Comparison of ENCODE assay signal across 8 mouse cellular contexts in the genomic region with DNA sequence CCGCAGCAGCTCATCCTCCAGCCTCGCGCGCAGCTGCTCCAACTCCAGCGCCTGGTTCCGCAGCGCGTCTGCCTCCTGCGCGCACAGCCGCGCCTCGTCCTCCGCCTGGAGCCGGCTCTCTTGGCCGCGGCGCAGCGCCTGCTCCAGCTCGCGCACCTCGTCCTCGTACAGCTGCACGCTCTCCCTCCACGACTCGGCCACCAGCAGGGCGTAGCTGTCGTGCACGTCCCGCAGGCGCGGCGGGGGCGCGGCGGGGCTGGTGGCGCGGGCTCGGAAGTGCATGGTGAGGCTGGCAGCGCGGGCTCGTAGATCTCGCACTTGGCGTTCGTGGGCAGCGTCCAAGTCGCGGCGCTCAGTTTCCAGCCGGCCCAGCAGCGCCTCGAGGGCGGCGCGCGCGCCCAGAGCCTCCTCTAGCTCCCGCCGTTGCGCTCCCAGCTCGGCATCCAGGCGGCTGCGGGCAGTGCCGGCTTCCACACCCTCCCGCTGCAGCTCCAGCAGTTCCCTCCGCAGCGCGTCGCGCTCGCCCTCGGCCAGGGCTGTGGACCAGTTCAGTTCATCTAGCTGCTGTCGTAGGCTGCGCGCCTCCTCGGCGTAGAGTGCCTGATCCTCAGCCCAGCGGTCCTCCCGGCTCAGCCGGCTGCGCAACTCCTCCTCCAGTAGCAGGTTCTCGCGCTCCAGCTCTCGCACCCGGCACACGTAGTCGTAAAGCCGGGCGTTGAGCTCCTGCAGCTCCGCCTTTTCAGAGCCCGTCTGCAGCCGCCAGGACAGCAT. TPM values are rescaled to one million over a fixed set of nuclear protein-coding genes. Genes with fewer than 3 reads are reported as not detected.
DNase-seq lines count a peak whose midpoint lies in the region; ATAC-seq and TF ChIP-seq lines count a peak whose summit lies in the region.

No protein-coding gene starts in this region.

- 3% methylated on average over 76 of the region's 92 CpGs for WGBS in forebrain, postnatal 0 days
- under 1% methylated on average over 76 of the region's 92 CpGs for WGBS in hindbrain, embryonic 16.5 days

- peak overlapping the region; percentile 89 for H3K4me2 ChIP-seq in forebrain, postnatal 0 days (ENCODE audit: low read depth)
- H3K4me2 ChIP-seq in hindbrain, embryonic 16.5 days (ENCODE audit: low read length) = peak overlapping the region; percentile 97

- intact Hi-C loops in left cerebral cortex, postnatal 14 days (cut with DNase I) = loop anchor here (1.0 to 5.0 kb wide), 2 partner anchors 47 to 87 kb away; no protein-coding TSS in a partner anchor

- H3K36me3 ChIP-seq in forebrain, postnatal 0 days (ENCODE audit: insufficient read depth) = no peaks in the 10 kb centered on the region
- H3K36me3 ChIP-seq in hindbrain, embryonic 16.5 days (ENCODE audit: control insufficient read depth, insufficient read depth, low read length) = no peaks in the 10 kb centered on the region

- no peaks in the 10 kb centered on the region for H3K27me3 ChIP-seq in forebrain, postnatal 0 days (ENCODE audit: insufficient read depth, low read length)
- H3K27me3 ChIP-seq in hindbrain, embryonic 16.5 days (replicated peaks; ENCODE audit: control insufficient read depth, insufficient read depth, low read length) = peaks cover 9% of the 10 kb centered on the region

- H3K9me3 ChIP-seq in forebrain, postnatal 0 days (ENCODE audit: low read length) = no peaks in the 10 kb centered on the region
- no peaks in the 10 kb centered on the region for H3K9me3 ChIP-seq in hindbrain, embryonic 16.5 days (ENCODE audit: control insufficient read depth, low read length)

- no peaks in the 10 kb centered on the region for H3K4me1 ChIP-seq in forebrain, postnatal 0 days (ENCODE audit: insufficient read depth)
- peaks cover 6% of the 10 kb centered on the region for H3K4me1 ChIP-seq in hindbrain, embryonic 16.5 days (ENCODE audit: control insufficient read depth, insufficient read depth, low read depth, low read length)

- H3K27ac ChIP-seq in forebrain, postnatal 0 days (ENCODE audit: low read depth, low read length) = peak overlapping the region; percentile 70
- peak overlapping the region; percentile 80 for H3K27ac ChIP-seq in hindbrain, embryonic 16.5 days (ENCODE audit: low read depth, low read length)

- TF ChIP-seq CTCF in forebrain, postnatal 0 days (IDR thresholded peaks at IDR 0.05; ENCODE audit: low read depth) = 0 out of 2 replicates have a peak, but pooled peaks have one; percentile 28

- peak; percentile 62 for ATAC-seq in cerebellum, adult (ENCODE audit: insufficient number of reproducible peaks, low FRiP score, low TSS enrichment)
- peak; percentile 76 for ATAC-seq in forebrain, postnatal 0 days
- ATAC-seq in hindbrain, embryonic 16.5 days = peak; percentile 81
- peak; percentile 59 for ATAC-seq in megakaryocyte progenitor cell, adult 5-6 weeks (replicated peaks; ENCODE audit: poor library complexity)

- no peak for DNase-seq in cerebellum, postnatal 25 days
- peak; percentile 81 for DNase-seq in brain, adult 2 months (ENCODE audit: low read depth, low spot score)
- DNase-seq in forebrain, postnatal 0 days = peak; percentile 80
- DNase-seq in left cerebral cortex, postnatal 14 days (ENCODE audit: low spot score in 2 of 2) = peak; percentile 74 to 83
- DNase-seq in skeletal muscle tissue, adult 2 months (ENCODE audit: low read depth, low spot score) = peak; percentile 68

- H3K4me3 ChIP-seq in forebrain, postnatal 0 days (ENCODE audit: low read depth, low read length) = peak overlapping the region; percentile 61
- peak overlapping the region; percentile 68 for H3K4me3 ChIP-seq in hindbrain, embryonic 16.5 days (ENCODE audit: low read length)

- H3K9ac ChIP-seq in forebrain, postnatal 0 days = peak overlapping the region; percentile 66
- peak overlapping the region; percentile 76 for H3K9ac ChIP-seq in hindbrain, embryonic 16.5 days (ENCODE audit: low read depth, low read length)

RNA-seq across cellular contexts. Expression of gene Synm, which starts 0.5 kb away (rescaled TPM):
- 10.7 and 10.9 TPM in 2 replicates for total RNA-seq in forebrain, postnatal 0 days (2014; rRNA removed)
- polyA plus RNA-seq in forebrain, postnatal 0 days (2015; fragmentation: Nextera tagmentation; extraction: Ambion mirVana) = 3.8 and 7.0 TPM in 2 replicates
- 6.0 and 7.1 TPM in 2 replicates for polyA plus RNA-seq in hindbrain, embryonic 16.5 days (2015; fragmentation: Nextera tagmentation; extraction: Ambion mirVana)
- 10 to 100 TPM; 20.9 to 23.0 TPM for total RNA-seq in left cerebral cortex, postnatal 14 days (2021)
- not detected in 2 replicates for total RNA-seq in megakaryocyte progenitor cell, adult 5-6 weeks (2015)
- not detected in 2 replicates for total RNA-seq in megakaryocyte progenitor cell, adult 5-6 weeks (2017)

Comparison
In these comparisons a context has a peak if more than half of its experiments do, and no peak if none do; other contexts are left out.
1. DNase-seq: peak in brain, adult 2 months (single experiment), forebrain, postnatal 0 days (single experiment), left cerebral cortex, postnatal 14 days (2 of 2) and skeletal muscle tissue, adult 2 months (single experiment); none in cerebellum, postnatal 25 days (0 of 2).
2. RNA of gene Synm, which starts 0.5 kb away (total RNA-seq): 20.9 to 23.0 TPM in left cerebral cortex, postnatal 14 days and 10.7 to 10.9 TPM in forebrain, postnatal 0 days; not detected in megakaryocyte progenitor cell, adult 5-6 weeks; every median in the first group is over 10 times any median in the second.
3. Peak in every context shown above with its lines, with median percentiles within 50 percentile points of each other: ATAC-seq.